Mouse (Mus musculus) heart, postnatal 14 days (tissue): Measurements from ENCODE around the gene Zfp982. TPM values are rescaled to one million over a fixed set of nuclear protein-coding genes. Genes with fewer than 3 reads are reported as not detected.
"Not testable (repeated sequence)": the region's sequence is repeated elsewhere in the genome, so short reads cannot be mapped to it uniquely, and the experiment has no call there.

ENCODE experiments used
- DNase-seq, 2 experiments: peaks; one replicate each; pipeline ENCODE4 v3.0.0; 2021 to 2022
- intact Hi-C: fragments of 180-260 bp; cut with DNase I; formaldehyde crosslinking; loops from one replicate; pipeline ENCODE4 v1.15.1; 2025
- total RNA-seq, 2 experiments: library from RNA; stranded (reverse); gene quantifications; 2 replicates each; pipeline ENCODE4 v1.2.3; 2021

Zfp982 gene
- total RNA-seq, 2 experiments from 2014 or later = 8.2 to 8.4 TPM

GRCm38 (mm10) chr4:147556921-147557320 lies 64.7 kb downstream of the Zfp982 start:
- DNase-seq, intact Hi-C loops: not testable (repeated sequence)

GRCm38 (mm10) chr4:147558011-147558410 lies 65.8 kb downstream of the Zfp982 start:
- intact Hi-C loops, DNase-seq: not testable (repeated sequence)

DNA sequence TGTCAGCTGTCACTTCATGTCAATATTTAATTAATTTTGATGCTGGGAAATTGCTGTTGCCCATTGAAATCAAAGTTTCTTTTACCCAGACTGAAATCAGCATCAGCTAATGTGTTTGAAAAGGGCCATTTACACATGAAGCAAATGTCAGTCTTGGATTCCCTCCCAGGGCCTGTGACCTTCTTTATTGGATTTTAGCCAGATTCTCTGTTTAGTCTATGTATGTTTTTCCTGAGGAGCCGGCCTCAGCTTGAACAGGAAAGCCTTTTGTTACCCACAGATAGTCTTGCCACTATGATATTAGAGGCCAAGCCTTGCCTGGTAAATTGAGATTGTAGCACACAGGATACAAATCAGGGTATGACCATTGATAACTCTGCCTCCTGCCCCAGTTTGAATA lies 66.9 kb downstream of the Zfp982 start:
- peak in 1 of 2 experiments; percentile 15 for DNase-seq
- intact Hi-C loops = not testable (repeated sequence)

Other genes with a start within 250 kb of the Zfp982 start
- not detected for gene Zfp988, start 186.7 kb upstream of the Zfp982 start, total RNA-seq
- under 1 TPM; 0.17 to 0.29 TPM for gene Zfp978, start 131.1 kb upstream of the Zfp982 start, total RNA-seq
- under 1 TPM; 0.26 to 0.27 TPM for gene Gm16503, start 47.8 kb downstream of the Zfp982 start, total RNA-seq
- gene Zfp985, start 60.9 kb downstream of the Zfp982 start, total RNA-seq = under 1 TPM; 0.20 to 0.33 TPM
- 1 to 10 TPM; 3.2 to 3.3 TPM for gene Zfp979, start 150.1 kb downstream of the Zfp982 start, total RNA-seq
- gene Zfp534, start 210.1 kb downstream of the Zfp982 start, total RNA-seq = under 1 TPM in 1 of 2 experiments, not detected in 1; 0.12 TPM